Mouse (Mus musculus) adrenal gland, adult 18-20 months (tissue): ENCODE data around the gene AI854703. TPM values are rescaled to one million over a fixed set of nuclear protein-coding genes. Genes with fewer than 3 reads are reported as not detected.

ENCODE experiments used
- DNase-seq, 2 experiments: peaks; one replicate each; pipeline ENCODE4 v3.0.0; 2021 to 2022; ENCODE audit warnings: low spot score in 2 of 2
- total RNA-seq, 2 experiments: library from RNA; stranded (reverse); gene quantifications; 1 replicate in 1 of 2; 2 replicates in 1 of 2; pipeline ENCODE4 v1.2.3; 2021

The AI854703 gene
- total RNA-seq, 2 experiments from 2014 or later, result 2.6 to 3.0 TPM

DNA sequence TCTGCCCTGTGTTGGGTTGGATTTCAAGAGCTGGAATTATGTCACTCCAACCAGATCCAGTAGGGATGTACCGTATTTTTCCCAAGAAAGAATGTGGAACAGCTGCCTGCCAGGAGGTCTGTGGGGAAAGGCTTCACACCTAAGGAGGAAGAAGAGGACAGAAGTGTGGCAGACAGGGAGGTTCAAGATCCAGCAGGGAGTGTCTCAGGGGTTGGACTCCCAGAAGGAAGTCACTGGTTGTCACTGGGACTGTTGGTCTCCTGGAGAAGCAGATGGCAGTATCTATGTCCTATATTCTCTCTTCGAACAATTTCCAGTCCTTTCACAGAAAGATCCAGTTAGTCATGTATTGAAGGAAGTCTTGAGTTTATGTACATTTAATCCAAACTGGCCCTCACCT is 21.0 kb downstream of the AI854703 start:
- DNase-seq, result no peak

DNA sequence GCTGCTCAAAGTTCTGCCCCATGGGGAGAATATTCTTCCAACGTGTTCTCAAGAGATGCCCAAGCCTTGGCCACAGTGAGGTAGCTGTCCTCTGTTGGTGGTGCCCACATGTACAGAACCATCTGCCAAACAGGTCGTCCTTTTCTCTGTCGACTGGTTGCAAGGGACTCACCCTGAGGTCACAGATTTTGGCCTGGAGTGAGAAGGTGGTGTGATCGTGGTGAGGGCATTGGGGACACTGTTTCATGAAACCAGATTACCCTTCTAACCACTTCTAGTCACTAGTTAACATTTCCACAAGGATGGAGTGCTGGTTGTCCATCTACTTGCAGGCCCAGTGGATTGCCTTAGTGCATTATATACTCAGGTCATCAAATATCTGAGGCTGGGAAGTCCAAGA is 22.2 kb downstream of the AI854703 start:
- DNase-seq, result no peak

DNA sequence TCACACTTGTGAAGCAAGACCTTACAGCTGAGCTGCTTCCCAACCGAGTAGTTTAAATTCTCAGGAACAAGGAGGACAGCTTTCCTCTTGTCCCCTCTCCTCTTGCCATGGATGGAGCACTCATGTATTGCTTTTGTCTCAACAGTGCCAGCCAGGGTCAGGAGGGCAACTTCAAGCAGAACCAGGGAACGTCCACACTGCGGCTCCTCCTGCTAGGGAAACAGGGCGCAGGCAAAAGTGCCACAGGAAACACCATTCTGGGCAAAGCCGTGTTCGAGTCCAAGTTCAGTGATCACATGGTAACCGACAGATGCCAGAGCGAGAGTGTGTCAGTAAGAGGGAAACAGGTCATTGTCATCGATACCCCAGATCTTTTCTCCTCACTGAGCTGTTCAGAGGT is 23.5 kb downstream of the AI854703 start:
- no peak for DNase-seq

DNA sequence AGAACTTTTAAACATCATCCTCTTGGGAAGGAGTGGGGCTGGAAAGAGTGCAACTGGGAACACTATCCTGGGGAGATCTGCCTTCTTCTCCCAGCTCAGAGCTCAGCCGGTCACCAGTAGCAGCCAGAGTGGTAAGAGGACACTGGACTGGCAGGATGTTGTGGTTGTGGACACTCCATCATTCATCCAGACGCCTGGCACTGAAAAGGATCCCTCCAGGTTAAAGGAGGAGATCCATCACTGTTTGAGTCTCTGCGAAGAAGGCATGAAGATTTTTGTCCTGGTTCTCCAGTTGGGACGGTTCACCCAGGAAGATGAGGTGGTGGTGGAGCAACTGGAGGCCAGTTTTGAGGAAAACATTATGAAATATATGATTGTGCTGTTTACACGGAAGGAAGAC is 32.2 kb downstream of the AI854703 start:
- DNase-seq, result no peak

DNA sequence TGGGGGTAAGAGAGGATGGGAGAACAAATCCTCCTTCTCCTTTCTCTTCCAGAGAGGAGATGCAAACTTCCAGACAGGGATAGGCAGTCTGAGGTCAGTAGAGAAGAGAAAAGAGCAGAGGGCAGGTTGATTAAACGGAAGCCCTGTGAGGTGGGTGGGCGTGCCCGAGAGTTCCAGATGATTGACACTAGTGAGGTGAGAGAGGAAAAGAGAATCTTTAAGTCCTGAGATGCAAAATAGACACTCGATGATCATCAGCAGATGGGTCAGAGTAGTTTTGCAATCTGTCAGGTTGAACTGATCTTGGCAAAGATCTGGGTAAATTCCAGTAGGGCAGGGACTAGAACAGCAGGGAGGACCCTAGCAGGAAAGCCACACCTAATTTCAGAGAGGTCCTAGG is 38.2 kb downstream of the AI854703 start:
- no peak for DNase-seq

DNA sequence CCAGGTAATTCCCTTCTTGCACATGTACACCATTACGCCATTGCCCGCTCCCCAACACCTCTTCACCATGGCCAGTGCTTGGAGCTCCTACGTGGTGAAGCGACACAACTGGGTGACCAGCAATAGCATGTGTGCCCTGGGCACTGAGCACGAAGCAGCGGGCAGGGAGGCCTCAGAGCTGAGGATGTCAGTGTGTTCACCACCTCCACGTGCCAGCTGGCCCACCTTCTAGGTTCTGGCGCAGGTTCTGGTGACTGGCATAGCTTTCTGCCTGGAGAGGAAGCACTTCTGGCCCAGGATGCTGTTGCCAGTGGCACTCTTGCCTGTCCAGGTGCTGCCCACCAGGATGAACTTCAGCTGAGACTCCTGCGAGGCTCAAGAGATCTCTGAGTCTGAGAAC is 38.9 kb downstream of the AI854703 start:
- no peak for DNase-seq

DNA sequence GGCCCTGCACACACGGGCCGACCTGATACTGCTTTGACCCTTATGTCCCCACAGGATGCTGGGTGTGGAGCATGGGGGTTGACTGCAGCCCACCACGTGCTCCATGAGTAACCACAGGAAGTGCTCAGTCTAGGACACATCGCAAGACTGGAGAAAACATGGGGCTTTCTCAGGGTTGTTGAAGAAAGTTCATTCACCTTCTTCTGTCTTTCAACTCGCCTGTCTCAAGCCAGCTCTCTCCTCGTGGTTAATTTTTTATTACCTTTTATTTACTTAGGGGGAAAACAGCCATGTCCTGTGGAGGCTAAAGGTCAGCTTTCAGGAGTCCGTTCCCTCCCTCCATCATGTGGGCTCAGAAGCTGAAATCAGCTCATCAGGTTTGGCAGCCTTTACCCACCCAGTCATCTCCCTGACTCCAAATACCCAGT is 39.6 kb downstream of the AI854703 start:
- no peak for DNase-seq

DNA sequence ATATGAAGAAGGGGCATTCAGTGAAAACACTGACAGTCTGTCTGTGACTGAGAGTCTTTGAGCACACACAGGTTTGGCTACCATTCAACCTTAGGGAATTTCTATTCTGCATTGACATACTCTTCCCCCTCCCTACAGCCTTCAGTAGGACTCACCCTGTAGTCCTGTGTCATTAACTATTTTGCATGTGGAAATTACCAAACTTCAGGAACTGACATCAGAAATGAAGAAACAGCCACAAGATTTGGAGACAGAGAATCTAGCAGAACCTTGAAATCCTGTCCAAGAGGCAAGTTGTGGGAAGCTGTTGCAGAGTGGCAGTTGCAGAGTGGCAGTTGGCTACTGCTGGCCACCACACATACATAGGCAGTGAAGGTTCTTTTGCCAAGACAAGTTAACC is 41.5 kb downstream of the AI854703 start:
- no peak for DNase-seq

DNA sequence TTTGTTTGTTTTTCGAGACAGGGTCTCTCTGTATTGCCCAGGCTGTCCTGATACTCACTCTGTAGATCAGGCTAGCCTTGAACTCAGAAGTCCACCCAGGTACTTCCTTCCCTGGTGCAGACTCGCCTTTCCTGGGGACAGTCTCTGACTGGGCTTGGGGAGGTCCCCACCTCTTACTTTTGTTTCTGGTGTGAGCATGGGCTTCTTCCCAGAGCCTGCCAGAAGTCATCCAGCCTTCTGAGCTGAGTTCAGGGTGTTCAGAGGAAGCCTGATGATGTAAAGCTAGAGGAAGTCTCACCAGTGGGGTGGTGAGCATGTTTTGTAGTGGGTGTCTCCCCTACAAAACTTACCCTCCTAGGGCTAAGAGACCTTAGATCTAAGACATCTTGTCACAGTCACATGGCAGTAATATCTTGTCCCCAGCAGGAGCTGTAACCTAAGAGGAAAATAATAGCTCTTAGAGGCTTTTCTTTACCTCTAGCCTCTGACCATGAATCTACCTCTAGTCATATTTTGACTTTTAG is 42.9 kb downstream of the AI854703 start:
- no peak for DNase-seq

DNA sequence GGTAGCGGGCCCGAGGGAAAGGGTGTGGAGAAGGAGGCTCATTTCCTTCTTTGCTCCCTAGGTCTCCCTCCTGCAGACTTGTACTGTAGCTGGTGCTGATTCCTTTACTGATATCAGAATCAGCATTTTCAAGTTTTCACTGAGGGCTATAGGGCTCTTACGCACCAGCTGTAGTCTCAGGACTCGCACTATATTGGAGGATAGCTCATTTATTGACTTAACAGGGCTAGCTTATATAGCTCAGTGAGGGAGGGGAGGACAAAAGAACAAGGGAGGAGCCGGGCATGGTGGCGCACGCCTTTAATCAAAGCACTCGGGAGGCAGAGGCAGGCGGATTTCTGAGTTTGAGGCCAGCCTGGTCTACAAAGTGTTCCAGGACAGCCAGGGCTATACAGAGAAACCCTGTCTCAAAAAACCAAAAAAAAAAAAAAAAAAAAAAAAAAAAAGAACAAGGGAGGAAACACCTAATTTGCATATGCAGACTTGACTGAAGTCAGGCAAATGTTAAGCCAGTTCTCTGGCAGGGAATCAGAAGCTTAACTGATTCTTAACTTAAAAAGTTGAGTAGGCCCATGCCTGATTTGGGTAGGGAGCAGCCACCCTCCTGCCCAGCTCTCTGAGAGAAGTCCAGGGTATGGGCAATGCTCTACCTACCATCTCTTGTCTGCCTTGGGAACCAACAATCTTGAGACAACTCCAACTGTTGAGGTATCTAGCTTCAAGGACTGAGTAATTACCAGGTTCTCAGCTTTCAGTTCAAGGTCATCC is 47.9 kb downstream of the AI854703 start:
- DNase-seq, result no peak

DNA sequence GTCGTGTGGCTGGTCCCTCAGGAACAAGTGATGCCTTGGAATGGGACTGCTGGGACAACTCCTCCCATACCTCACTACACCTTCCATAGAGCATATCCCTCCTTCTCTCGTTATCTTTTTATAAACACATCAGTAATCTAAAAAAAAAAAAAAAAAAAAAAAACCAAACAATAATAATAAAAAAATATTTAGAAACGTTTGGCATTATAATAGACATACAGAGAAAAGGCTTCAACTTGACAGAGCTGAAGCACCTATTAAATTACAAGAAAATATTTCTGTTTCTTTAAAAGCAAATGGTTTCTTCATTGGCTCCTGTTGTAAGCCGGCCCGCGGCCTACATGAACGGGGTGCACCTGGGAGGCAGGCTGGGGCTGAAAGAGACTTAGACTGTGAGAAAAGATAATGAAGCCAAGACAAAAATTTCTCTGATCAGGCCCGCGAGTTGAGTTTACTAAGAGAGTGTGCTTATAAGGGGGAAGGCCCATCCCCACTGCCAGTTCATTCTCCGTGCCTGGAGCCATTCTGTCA is 48.9 kb downstream of the AI854703 start:
- DNase-seq, result no peak

DNA sequence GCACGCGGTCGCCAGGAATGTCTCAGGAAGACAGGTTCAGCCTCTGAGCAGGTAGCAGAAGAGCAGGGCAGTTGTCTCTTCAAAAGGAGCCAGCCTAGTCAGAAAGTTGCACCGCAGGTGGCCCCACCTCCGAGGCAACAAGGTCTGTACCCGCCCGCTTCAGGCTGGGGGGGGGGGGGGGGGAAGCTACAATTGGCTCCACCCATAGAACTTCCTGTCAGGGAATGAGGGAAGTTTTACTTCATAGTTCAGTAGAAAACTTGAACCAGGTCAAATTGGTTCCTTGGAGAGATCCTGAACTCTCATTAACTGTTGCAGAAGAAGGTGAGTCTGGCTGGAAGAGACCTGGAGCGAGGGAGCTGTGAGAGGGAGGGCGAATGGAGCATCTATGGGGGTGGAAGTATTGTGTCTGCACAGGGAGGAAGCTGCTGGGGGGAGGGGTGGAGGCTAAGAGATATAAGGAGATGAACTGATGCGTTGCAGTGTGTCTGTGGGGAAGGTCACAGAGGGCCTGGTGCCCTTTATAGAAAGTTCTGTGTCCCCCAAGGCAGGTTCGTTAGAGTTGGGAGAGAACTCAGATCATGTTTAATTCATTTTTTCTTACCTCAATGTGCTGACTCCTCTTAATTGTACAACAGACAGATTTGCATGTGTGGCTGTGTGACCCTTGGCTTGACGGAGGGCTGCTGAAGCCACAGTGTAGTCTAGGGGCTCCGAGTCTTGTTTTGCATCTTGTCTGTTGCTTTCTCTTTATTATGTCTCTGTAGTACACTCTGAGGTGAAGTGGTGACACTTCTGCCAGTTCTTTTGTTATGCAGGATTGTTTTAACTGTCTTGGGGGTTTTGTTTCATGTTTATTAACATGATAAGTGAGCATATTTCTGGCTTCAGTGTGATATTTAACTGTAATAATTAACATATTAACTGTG is 49.6 kb downstream of the AI854703 start, which contains the start of gene Gimap9:
TSS of gene Gimap9 (plus strand) at position 199 of the 929 bp plus-strand sequence.
- DNase-seq, result no peak

DNA sequence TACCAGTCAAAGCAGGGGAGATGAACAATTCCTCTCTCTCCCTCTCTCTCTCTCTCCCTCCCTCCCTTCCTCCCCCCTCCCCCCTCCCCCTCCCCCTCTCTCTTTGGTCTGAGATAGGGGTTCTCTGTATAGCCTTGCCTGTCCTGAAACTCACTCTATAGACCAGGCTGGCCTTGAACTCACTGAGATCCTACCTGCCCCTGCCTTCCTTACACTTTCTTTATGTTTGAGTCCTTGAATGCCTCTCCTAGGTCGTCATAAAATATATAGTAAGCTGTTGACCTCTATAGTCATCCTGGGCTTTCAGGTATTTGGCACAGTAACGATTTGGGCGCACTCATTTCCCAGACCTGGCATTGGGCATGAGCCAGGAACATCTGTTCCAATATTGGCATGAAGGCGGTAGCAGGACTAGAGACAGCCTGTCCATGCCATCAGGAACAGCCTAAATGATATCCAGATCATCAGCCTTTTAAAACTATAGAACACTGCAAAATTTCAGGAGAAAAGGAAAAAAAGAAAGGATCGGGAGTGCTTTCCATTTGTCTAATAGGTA is 50.4 kb downstream of the AI854703 start:
- no peak for DNase-seq

DNA sequence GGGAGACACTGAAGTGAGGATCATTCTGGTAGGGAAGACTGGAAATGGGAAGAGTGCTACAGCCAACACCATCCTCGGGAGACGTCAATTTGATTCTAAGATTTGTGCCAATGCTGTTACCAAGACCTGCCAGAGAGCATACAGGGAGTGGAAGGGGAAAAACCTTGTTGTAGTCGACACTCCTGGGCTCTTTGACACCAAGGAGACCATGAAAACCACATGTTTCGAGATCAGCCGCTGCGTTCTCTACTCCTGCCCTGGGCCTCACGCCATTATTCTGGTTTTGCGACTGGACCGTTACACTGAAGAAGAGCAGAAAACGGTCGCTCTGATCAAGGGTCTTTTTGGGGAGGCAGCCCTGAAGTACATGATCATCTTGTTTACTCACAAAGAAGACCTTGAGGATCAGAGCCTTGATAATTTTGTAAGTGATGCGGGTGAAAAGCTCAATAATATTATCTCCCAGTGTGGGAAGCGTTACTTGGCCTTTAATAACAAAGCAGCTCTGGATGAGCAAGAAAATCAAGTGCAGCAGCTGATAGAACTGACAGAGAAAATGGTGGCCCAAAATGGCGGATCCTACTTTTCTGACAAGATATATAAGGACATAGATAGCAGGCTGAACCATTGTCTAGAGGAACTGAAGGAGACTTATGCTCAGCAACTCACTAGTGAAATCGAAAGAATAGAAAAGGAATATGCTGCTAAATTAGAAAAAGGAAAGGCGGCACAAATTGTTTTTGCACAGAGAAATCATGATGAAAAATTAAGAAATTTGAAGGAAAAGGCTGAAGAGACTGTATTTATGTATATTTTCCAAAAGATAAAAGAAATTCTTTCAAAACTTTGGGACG is 51.2 kb downstream of the AI854703 start:
- DNase-seq, result no peak

DNA sequence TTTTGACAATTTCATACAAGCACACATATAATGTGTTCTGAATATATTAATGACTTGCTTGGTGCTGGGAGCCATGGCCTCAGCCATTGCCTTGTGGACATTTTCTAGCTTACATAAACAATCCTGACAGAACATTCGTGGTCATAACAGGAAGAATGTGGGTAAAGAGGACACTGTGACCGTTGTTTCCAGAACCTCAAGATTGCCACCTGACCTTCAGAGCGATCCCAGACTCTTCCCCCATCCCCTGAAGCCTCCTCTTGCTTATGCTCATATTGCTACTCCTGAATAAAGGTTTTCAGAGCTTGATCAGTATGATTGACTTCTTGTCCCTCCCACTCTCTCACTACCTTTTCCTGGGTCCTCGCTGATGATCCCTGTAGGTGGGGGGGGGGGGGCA is 51.8 kb downstream of the AI854703 start:
- DNase-seq, result no peak

DNA sequence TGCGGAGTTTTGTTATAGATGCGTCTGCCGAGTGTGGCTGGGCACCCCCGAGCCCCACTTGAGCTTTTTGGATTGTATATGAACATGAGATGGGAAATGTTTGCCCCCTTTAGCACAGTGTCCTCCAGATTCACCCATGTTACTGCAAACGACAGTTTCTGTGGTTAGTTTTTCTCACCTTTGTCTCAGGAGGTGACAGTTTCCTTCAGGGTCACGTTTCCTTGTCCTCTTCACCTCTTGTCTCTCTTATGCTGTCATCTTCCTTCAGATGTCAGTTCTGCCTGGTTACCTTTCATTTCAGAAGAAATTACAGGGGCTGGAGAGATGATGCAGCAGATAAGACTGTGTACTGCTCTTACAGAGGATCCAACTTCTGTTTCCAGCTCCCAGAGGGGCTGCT is 53.1 kb downstream of the AI854703 start:
- no peak for DNase-seq

DNA sequence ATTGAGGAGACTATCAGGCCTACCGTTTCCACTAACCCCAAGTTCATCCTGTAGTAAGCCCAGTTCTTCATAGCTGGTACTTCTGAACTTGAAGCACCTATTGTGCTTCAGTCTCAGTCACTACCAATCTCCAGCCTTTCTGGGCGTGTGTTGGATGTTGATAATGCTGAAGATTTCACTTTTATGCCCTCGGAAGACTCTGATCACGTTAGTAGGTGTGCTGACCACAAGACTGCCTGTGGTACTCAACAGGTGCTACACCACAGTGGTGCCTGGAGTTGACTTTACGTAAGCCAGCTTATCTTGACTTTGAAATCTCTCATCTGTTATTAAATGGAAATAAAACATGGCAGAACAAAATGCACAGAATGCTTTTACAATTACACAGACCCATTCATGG is 53.9 kb downstream of the AI854703 start:
- DNase-seq, result no peak

DNA sequence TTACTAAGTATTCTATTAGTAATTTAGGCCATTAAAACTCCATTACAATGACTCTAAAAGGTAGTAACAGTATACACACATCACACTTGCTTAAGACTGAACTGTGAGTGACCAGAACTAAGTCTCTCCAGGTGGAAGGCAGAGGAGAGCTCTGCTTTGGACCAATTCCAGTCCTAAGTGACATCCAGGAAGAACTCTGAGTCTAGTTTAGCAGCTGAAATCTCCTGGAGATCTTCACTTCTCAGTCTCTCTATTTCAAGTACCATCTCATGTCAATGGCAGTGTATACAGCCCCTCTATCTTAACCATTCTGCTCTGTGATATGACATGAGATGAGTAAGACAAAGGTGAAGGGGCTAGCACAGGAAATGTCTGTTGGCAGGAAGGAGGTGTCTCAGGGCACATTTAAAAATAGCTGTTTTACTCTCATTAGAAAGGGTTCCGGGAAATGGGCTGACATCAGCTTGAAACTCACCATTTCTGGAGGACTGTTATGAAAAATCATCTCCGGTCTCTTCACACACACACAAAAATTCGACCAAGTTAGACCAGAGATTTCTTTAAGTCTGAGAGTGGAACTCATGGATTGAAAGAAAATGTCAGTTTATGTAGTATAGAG is 55.0 kb downstream of the AI854703 start:
- no peak for DNase-seq

DNA sequence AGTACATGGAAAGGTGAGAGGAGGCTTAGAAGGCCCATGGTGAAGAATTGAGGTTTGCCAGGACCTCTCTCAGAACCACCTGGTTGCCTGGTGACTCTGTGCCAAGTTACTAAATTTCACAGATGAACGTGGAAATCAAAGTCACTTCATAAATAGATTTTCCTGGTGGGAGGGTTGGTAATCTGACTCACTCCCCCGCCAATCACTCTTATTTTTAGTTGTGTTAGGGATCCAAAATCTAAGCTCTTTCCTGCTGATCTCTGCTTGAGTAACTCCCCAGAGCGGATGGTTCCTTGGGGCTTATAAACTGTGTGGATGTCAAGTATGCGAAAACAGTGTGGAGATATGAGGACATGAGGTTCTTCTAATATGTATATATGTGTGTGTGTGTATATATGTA is 55.7 kb downstream of the AI854703 start:
- DNase-seq, result no peak
